Mouse (Mus musculus) forebrain, embryonic 11.5 days (tissue): ENCODE measurements around the gene Stam2. TPM values are rescaled to one million over a fixed set of nuclear protein-coding genes. Genes with fewer than 3 reads are reported as not detected.

ENCODE experiments used
- ATAC-seq: fragments of 200-750 bp; cut with Nextera tagmentation; replicated peaks from 2 replicates; pipeline ENCODE4 v1.8.0; 2017; ENCODE audit warnings: moderate TSS enrichment; ENCODE audit not compliant: low FRiP score
- DNase-seq: peaks from one replicate; pipeline ENCODE4 v3.0.0-alpha.2; 2017; ENCODE audit warnings: low spot score
- H3K27ac ChIP-seq: fragments of 300-500 bp; sonication (generic); 2 replicates; pipeline ENCODE4 v1.5.1; 2014; ENCODE audit warnings: low read depth, low read length
- H3K27me3 ChIP-seq: fragments of 300-500 bp; sonication (generic); 2 replicates; pipeline ENCODE4 v1.6.1; 2014; ENCODE audit warnings: mild to moderate bottlenecking, low read length, mixed read lengths; ENCODE audit not compliant: control insufficient read depth, insufficient read depth
- H3K36me3 ChIP-seq: fragments of 300-500 bp; sonication (generic); 2 replicates; pipeline ENCODE4 v1.6.1; 2014; ENCODE audit warnings: mild to moderate bottlenecking, low read length, moderate library complexity, mixed read lengths; ENCODE audit not compliant: control insufficient read depth, insufficient read depth
- H3K4me1 ChIP-seq: fragments of 300-500 bp; sonication (generic); replicated peaks from 2 replicates; pipeline ENCODE4 v1.6.1; 2014; ENCODE audit warnings: low read length, mixed read lengths; ENCODE audit not compliant: control insufficient read depth, insufficient read depth
- H3K4me2 ChIP-seq: fragments of 300-500 bp; sonication (generic); 2 replicates; pipeline ENCODE4 v1.6.1; 2014; ENCODE audit warnings: low read depth, mild to moderate bottlenecking, low read length, moderate library complexity, mixed read lengths; ENCODE audit not compliant: severe bottlenecking
- H3K4me3 ChIP-seq: fragments of 300-500 bp; sonication (generic); 2 replicates; pipeline ENCODE4 v1.5.1; 2014; ENCODE audit warnings: low read depth, low read length
- H3K9ac ChIP-seq: fragments of 300-500 bp; sonication (generic); 2 replicates; pipeline ENCODE4 v1.6.1; 2014; ENCODE audit warnings: low read length
- H3K9me3 ChIP-seq: fragments of 300-500 bp; sonication (generic); 2 replicates; pipeline ENCODE4 v1.6.1; 2016; ENCODE audit warnings: low read length, mixed read lengths; ENCODE audit not compliant: control insufficient read depth
- WGBS: fragments of 180-500 bp; shearing (Covaris S2); extraction: QIAGEN DNeasy Blood & Tissue Kit; methylation state at CpG from one replicate; pipeline ENCODE4 v1.1.7; 2014; 5-methylcytosine and 5-hydroxymethylcytosine counted together
- polyA plus RNA-seq: library from polyadenylated mRNA; unstranded; fragments of >200 nt; fragmentation: Nextera tagmentation; extraction: Ambion mirVana; gene quantifications from 2 replicates; pipeline ENCODE4 v1.2.1, GENCODE M21; 2014

Gene Stam2
- polyA plus RNA-seq, 1 experiment from 2014 or later, result 42.9 TPM

GRCm38 (mm10) chr2:52714111-52714510, 28.0 kb downstream of the Stam2 start:
- DNase-seq, result no peak
- Histone ChIP-seq H3K4me2 (no peak overlapping the region), H3K27me3 (no peaks in the 10 kb centered on the region), H3K4me1 (no peaks in the 10 kb centered on the region), H3K36me3 (no peaks in the 10 kb centered on the region; the same call in 1 of the 2 replicates), H3K9ac (no peak overlapping the region), H3K4me3 (no peak overlapping the region), H3K27ac (no peak overlapping the region), H3K9me3 (no peaks in the 10 kb centered on the region)
- 91% methylated on average over 4 of the region's 4 CpGs for WGBS
- no peak for ATAC-seq

- Histone ChIP-seq H3K27me3 (no peaks in the 10 kb centered on the region), H3K36me3 (no peaks in the 10 kb centered on the region; the same call in 1 of the 2 replicates), H3K4me3 (no peak overlapping the region), H3K9me3 (no peaks in the 10 kb centered on the region), H3K4me1 (no peaks in the 10 kb centered on the region), H3K4me2 (no peak overlapping the region), H3K27ac (no peak overlapping the region), H3K9ac (no peak overlapping the region)
- WGBS, result 91% methylated on average over 2 of the region's 2 CpGs
- no peak for ATAC-seq
- DNase-seq, result no peak
Observed at GRCm38 (mm10) chr2:52710804-52711203, 31.3 kb downstream of the Stam2 start.

GRCm38 (mm10) chr2:52709417-52709816, 32.7 kb downstream of the Stam2 start:
- Histone ChIP-seq H3K27me3 (no peaks in the 10 kb centered on the region), H3K27ac (no peak overlapping the region), H3K9ac (no peak overlapping the region), H3K9me3 (no peaks in the 10 kb centered on the region), H3K36me3 (no peaks in the 10 kb centered on the region; the same call in 1 of the 2 replicates), H3K4me2 (no peak overlapping the region), H3K4me1 (no peaks in the 10 kb centered on the region), H3K4me3 (no peak overlapping the region)
- WGBS, result 91% methylated on average over 5 of the region's 5 CpGs
- DNase-seq (no peak), ATAC-seq (no peak)

GRCm38 (mm10) chr2:52701368-52702036, 40.6 kb downstream of the Stam2 start:
- H3K9ac ChIP-seq, result no peak overlapping the region
- ATAC-seq (no peak), DNase-seq (no peak)
- H3K36me3 ChIP-seq, result no peaks in the 10 kb centered on the region; the same call in 1 of the 2 replicates
- WGBS, result 86% methylated on average over 11 of the region's 11 CpGs
- H3K27ac ChIP-seq, result no peak overlapping the region
- no peaks in the 10 kb centered on the region for H3K27me3 ChIP-seq
- H3K9me3 ChIP-seq, result no peaks in the 10 kb centered on the region
- H3K4me2 ChIP-seq, result no peak overlapping the region
- no peak overlapping the region for H3K4me3 ChIP-seq
- H3K4me1 ChIP-seq, result no peaks in the 10 kb centered on the region

- Histone ChIP-seq H3K36me3 (no peaks in the 10 kb centered on the region; the same call in 1 of the 2 replicates), H3K27ac (no peak overlapping the region), H3K9me3 (no peaks in the 10 kb centered on the region), H3K4me3 (no peak overlapping the region), H3K4me1 (no peaks in the 10 kb centered on the region), H3K4me2 (no peak overlapping the region), H3K27me3 (no peaks in the 10 kb centered on the region), H3K9ac (no peak overlapping the region)
- DNase-seq (no peak), ATAC-seq (no peak)
- 66% methylated on average over 5 of the region's 5 CpGs for WGBS
Observed at GRCm38 (mm10) chr2:52700352-52700751, 41.7 kb downstream of the Stam2 start.

GRCm38 (mm10) chr2:52694604-52695003, 47.5 kb downstream of the Stam2 start:
- Histone ChIP-seq H3K4me1 (no peaks in the 10 kb centered on the region), H3K27ac (no peak overlapping the region), H3K36me3 (no peaks in the 10 kb centered on the region; the same call in 1 of the 2 replicates), H3K9ac (no peak overlapping the region), H3K9me3 (no peaks in the 10 kb centered on the region), H3K4me2 (no peak overlapping the region), H3K27me3 (no peaks in the 10 kb centered on the region), H3K4me3 (no peak overlapping the region)
- no peak for ATAC-seq
- 92% methylated on average over 6 of the region's 6 CpGs for WGBS
- DNase-seq, result no peak

GRCm38 (mm10) chr2:52691745-52692144, 50.3 kb downstream of the Stam2 start:
- Histone ChIP-seq H3K9ac (no peak overlapping the region), H3K4me3 (no peak overlapping the region), H3K27ac (no peak overlapping the region), H3K9me3 (no peaks in the 10 kb centered on the region), H3K4me1 (no peaks in the 10 kb centered on the region), H3K4me2 (no peak overlapping the region), H3K36me3 (no peaks in the 10 kb centered on the region), H3K27me3 (no peaks in the 10 kb centered on the region)
- 72% methylated on average over 4 of the region's 4 CpGs for WGBS
- DNase-seq (peak; percentile 39), ATAC-seq (no peak)

- Histone ChIP-seq H3K9ac (no peak overlapping the region), H3K4me2 (no peak overlapping the region), H3K4me3 (no peak overlapping the region), H3K27me3 (no peaks in the 10 kb centered on the region), H3K36me3 (no peaks in the 10 kb centered on the region), H3K27ac (no peak overlapping the region), H3K4me1 (no peaks in the 10 kb centered on the region), H3K9me3 (no peaks in the 10 kb centered on the region)
- ATAC-seq (no peak), DNase-seq (peak; percentile 16)
- 90% methylated on average over 6 of the region's 6 CpGs for WGBS
Observed at GRCm38 (mm10) chr2:52686601-52687000, 55.5 kb downstream of the Stam2 start.

GRCm38 (mm10) chr2:52677589-52677988, 64.5 kb downstream of the Stam2 start:
- DNase-seq, result peak; percentile 45

More at GRCm38 (mm10) chr2:52677589-52677988, 64.5 kb downstream of the Stam2 start:
- peaks cover 8% of the 10 kb centered on the region; the same call in 1 of the 2 replicates for H3K4me1 ChIP-seq
- ATAC-seq, result no peak
- no peak overlapping the region for H3K9ac ChIP-seq
- no peak overlapping the region for H3K27ac ChIP-seq
- H3K9me3 ChIP-seq, result no peaks in the 10 kb centered on the region
- H3K4me2 ChIP-seq, result no peak overlapping the region
- no peak overlapping the region for H3K4me3 ChIP-seq
- H3K27me3 ChIP-seq, result peaks cover 12% of the 10 kb centered on the region
- no peaks in the 10 kb centered on the region for H3K36me3 ChIP-seq
- 70% methylated on average over 4 of the region's 4 CpGs for WGBS
